Mouse (Mus musculus) hindbrain, embryonic 11.5 days (tissue): Measurements from ENCODE around the gene Ndufs1. TPM values are rescaled to one million over a fixed set of nuclear protein-coding genes. Genes with fewer than 3 reads are reported as not detected.

Experiments
- ATAC-seq: fragments of 200-750 bp; cut with Nextera tagmentation; 2 replicates; pipeline ENCODE4 v1.8.0; 2017; ENCODE audit warnings: mild to moderate bottlenecking, moderate TSS enrichment, moderate library complexity; ENCODE audit not compliant: low FRiP score
- DNase-seq: peaks from one replicate; pipeline ENCODE4 v3.0.0-alpha.2; 2015; ENCODE audit warnings: low spot score
- H3K27ac ChIP-seq: fragments of 300-500 bp; sonication (generic); 2 replicates; pipeline ENCODE4 v1.5.1; 2014; ENCODE audit warnings: mild to moderate bottlenecking, low read depth, low read length
- H3K27me3 ChIP-seq: fragments of 300-500 bp; sonication (generic); 2 replicates; pipeline ENCODE4 v1.6.1; 2014; ENCODE audit warnings: mild to moderate bottlenecking, low read length, moderate library complexity, mixed read lengths; ENCODE audit not compliant: control insufficient read depth, insufficient read depth
- H3K36me3 ChIP-seq: fragments of 300-500 bp; sonication (generic); 2 replicates; pipeline ENCODE4 v1.6.1; 2014; ENCODE audit warnings: mild to moderate bottlenecking, low read length, moderate library complexity, mixed read lengths; ENCODE audit not compliant: control insufficient read depth, insufficient read depth
- H3K4me1 ChIP-seq: fragments of 300-500 bp; sonication (generic); replicated peaks from 2 replicates; pipeline ENCODE4 v1.6.1; 2014; ENCODE audit warnings: low read length, mixed read lengths; ENCODE audit not compliant: control insufficient read depth, insufficient read depth
- H3K4me2 ChIP-seq: fragments of 300-500 bp; sonication (generic); replicated peaks from 2 replicates; pipeline ENCODE4 v1.6.1; 2014; ENCODE audit warnings: mild to moderate bottlenecking, low read depth, low read length
- H3K4me3 ChIP-seq: fragments of 300-500 bp; sonication (generic); 2 replicates; pipeline ENCODE4 v1.5.1; 2014; ENCODE audit warnings: low read depth, low read length
- H3K9ac ChIP-seq: fragments of 300-500 bp; sonication (generic); 2 replicates; pipeline ENCODE4 v1.6.1; 2014; ENCODE audit warnings: low read depth, low read length
- H3K9me3 ChIP-seq: fragments of 300-500 bp; sonication (generic); 2 replicates; pipeline ENCODE4 v1.6.1; 2016; ENCODE audit warnings: low read length; ENCODE audit not compliant: control insufficient read depth
- WGBS: fragments of 180-500 bp; shearing (Covaris S2); extraction: QIAGEN DNeasy Blood & Tissue Kit; methylation state at CpG from one replicate; pipeline ENCODE4 v1.1.7; 2014; 5-methylcytosine and 5-hydroxymethylcytosine counted together
- polyA plus RNA-seq: library from polyadenylated mRNA; unstranded; fragments of >200 nt; fragmentation: Nextera tagmentation; extraction: Ambion mirVana; gene quantifications from 2 replicates; pipeline ENCODE4 v1.2.1, GENCODE M21; 2014

Ndufs1 gene
- 135 and 158 TPM in 2 replicates for polyA plus RNA-seq

DNA sequence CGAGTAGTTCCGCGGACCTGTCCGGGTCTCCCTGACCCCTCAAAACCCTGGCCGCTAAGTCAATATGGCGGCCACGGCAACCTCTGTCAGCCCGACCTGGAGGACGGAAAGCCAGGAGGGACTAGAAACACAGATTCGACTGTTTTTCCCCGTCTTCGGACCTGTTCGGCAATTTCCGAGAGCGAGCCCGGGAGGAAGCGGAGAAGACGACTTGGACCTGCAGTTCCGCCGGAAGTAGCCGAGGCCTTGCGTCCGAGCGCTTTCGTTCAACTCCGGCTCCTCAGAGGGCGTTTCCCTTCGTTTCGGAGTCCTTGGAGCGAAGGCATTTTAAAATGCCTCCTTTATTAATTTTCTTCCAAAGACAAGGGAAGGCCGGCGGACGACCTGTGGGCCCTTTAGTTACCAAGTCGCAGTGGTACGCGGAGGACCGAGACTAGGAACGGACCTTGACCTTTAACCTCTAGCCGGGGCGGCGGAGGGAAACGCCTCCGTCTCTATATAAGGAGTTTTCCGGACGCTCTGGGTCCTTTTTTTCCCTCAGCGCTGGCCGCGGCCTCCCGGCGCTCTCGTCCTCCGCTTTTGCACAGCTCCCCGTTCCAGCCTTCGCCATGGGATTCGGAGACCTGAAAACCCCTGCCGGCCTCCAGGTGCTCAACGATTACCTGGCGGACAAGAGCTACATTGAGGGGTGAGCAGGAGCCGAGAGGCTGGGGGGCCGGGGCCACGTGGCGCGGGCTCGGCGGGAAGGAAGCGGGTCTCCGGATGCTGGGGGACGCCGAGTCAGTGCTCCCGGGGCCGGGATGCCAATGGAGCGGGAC, at the start of gene Ndufs1, which contains the start of gene Eef1b2:
Gene Ndufs1, minus strand, starts transcription at position 230 of the 818 bp plus-strand sequence.
Gene Eef1b2, plus strand, starts transcription at position 222 of the 818 bp plus-strand sequence.
- Histone ChIP-seq H3K4me1 (no peaks in the 10 kb centered on the region; the same call in 1 of the 2 replicates), H3K27ac (peak within 1 kb of the TSS; percentile 75), H3K9ac (peak within 1 kb of the TSS; percentile 83), H3K4me2 (peak within 1 kb of the TSS; percentile 78), H3K27me3 (no peaks in the 10 kb centered on the region), H3K36me3 (no peaks in the 10 kb centered on the region), H3K9me3 (no peaks in the 10 kb centered on the region), H3K4me3 (peak within 1 kb of the TSS; percentile 83)
- peak; percentile 92 for ATAC-seq
- WGBS: under 1% methylated on average over 72 of the region's 72 CpGs
- peak; percentile 96 for DNase-seq

DNA sequence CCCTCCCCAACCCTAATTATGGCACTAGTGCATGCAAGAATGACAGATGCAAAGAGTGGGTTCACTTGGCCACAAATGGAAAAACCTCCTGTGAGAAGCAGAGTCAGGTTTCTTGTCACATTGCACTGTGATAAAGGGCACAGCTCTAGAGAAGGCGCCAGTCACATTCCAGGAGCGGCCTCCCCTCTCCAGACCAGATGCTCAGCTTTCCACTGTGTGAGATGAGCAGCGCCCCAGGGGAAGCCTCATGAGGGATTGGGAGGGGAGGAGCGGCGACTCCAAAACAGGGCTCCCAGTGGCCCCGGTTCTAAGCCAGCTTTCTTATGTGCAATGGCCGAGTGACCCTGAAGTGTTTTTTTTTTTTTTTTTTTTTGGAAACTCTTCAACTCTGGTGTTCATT, 49.3 kb upstream of the Ndufs1 start:
- Histone ChIP-seq H3K4me2 (no peak overlapping the region), H3K9me3 (no peaks in the 10 kb centered on the region), H3K9ac (no peak overlapping the region), H3K4me3 (no peak overlapping the region), H3K4me1 (no peaks in the 10 kb centered on the region), H3K27ac (no peak overlapping the region), H3K36me3 (no peaks in the 10 kb centered on the region), H3K27me3 (no peaks in the 10 kb centered on the region)
- 4% methylated on average over 7 of the region's 7 CpGs for WGBS
- peak; percentile 34 for DNase-seq
- ATAC-seq: no peak

- Histone ChIP-seq H3K9ac (no peak overlapping the region), H3K4me2 (no peak overlapping the region), H3K36me3 (no peaks in the 10 kb centered on the region), H3K9me3 (no peaks in the 10 kb centered on the region), H3K27ac (no peak overlapping the region), H3K27me3 (no peaks in the 10 kb centered on the region), H3K4me1 (no peaks in the 10 kb centered on the region), H3K4me3 (no peak overlapping the region)
- WGBS: 84% methylated on average over 4 of the region's 4 CpGs
- DNase-seq: no peak
- no peak for ATAC-seq
Observed at GRCm38 (mm10) chr1:63225009-63225408, 48.4 kb upstream of the Ndufs1 start.

GRCm38 (mm10) chr1:63219277-63219676, 42.6 kb upstream of the Ndufs1 start:
- H3K9ac ChIP-seq: no peak overlapping the region
- no peak overlapping the region for H3K4me3 ChIP-seq
- H3K4me2 ChIP-seq: no peak overlapping the region
- no peaks in the 10 kb centered on the region for H3K4me1 ChIP-seq
- DNase-seq (no peak), ATAC-seq (no peak)
- H3K27ac ChIP-seq: no peak overlapping the region
- H3K9me3 ChIP-seq: no peaks in the 10 kb centered on the region
- H3K27me3 ChIP-seq: no peaks in the 10 kb centered on the region
- no peaks in the 10 kb centered on the region for H3K36me3 ChIP-seq
- 95% methylated on average over 4 of the region's 4 CpGs for WGBS

DNA sequence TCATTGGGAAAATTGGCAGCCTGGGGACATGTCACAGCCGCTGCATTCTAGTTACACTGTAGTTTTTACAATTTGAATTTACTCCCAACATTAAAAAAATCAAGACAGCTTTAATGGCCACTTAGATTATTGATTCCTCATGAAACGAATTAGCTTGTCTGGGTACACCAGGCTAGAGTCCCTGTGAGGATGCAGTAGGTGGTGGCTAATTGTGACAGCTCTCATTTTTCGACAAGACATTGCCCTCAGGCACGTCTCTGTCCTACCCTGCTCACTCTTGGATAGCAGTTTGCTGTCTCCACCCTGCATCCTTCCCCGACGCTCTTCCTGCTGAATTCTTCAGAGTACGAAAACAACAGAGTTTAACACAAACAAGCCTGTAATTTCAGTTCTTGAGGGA, 38.0 kb upstream of the Ndufs1 start:
- Histone ChIP-seq H3K4me3 (no peak overlapping the region), H3K27me3 (no peaks in the 10 kb centered on the region), H3K4me1 (no peaks in the 10 kb centered on the region; the same call in 1 of the 2 replicates), H3K36me3 (no peaks in the 10 kb centered on the region), H3K9me3 (no peaks in the 10 kb centered on the region), H3K9ac (no peak overlapping the region), H3K27ac (no peak overlapping the region), H3K4me2 (no peak overlapping the region)
- DNase-seq: no peak
- 52% methylated on average over 7 of the region's 7 CpGs for WGBS
- ATAC-seq: no peak

DNA sequence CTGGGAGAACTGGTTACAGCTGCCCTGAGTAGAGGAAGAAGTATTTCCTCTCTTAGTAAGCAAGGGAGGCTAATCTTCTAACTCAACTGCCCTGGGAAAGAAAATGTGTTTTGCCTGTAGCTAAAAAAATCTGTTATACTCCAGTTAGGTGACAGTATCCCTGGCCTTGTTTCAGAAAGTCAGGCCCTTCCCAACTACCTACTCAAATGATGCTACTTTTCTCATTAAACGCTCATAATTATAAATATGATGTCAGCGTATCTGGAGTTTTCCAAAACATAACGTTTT, 37.6 kb upstream of the Ndufs1 start, which contains the start of gene Gpr1:
Gene Gpr1, minus strand, starts transcription at position 273 of the 288 bp plus-strand sequence.
- no peaks in the 10 kb centered on the region; the same call in 1 of the 2 replicates for H3K4me1 ChIP-seq
- H3K27me3 ChIP-seq: no peaks in the 10 kb centered on the region
- H3K27ac ChIP-seq: peak within 1 kb of the TSS; percentile 8; the same call in 1 of the 2 replicates
- no peaks in the 10 kb centered on the region for H3K9me3 ChIP-seq
- ATAC-seq: no peak
- H3K4me2 ChIP-seq: peak within 1 kb of the TSS; percentile 24
- WGBS: 30% methylated on average over 3 of the region's 3 CpGs
- H3K9ac ChIP-seq: peak within 1 kb of the TSS; percentile 42; the same call in 1 of the 2 replicates
- H3K36me3 ChIP-seq: no peaks in the 10 kb centered on the region
- DNase-seq: no peak
- no peak within 1 kb of the TSS for H3K4me3 ChIP-seq

DNA sequence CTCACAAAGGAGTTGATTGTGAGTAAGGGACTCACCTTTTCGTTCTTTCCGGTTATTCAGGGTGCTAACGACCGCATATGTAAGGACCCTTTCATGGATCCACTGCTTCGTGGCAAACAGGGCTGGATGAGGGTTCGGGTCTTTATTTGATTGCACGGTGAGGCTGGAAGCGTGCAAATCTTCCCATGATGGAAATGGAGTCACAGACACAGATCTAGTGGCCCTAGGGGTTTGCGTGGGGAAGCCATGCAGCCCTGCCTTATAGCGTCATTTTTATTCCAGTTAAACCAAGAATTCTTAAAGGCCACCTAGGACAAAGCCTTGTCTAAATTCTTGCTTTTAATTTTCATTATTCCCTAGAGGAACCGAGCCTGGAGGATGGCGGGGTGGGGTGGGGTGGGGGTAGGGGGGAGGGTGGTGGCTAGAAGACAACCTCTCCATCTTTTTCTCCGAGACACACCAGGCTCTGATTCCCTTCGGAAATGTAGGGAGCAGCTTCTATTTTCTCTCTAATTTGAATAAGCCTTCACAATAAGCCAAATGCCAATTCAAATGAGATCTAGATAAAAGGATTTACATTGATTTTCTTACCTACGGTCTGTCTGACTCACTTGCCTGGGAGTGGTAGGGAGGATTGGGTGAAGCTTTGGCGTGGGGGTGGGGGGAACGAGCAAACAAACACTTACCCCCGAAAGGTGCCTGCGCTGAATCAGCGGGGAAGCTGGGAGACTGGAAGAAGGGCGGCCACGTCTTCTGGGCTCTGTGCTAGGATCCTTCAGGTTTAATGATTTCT, 37.0 kb upstream of the Ndufs1 start:
- Histone ChIP-seq H3K27me3 (no peaks in the 10 kb centered on the region), H3K4me1 (no peaks in the 10 kb centered on the region; the same call in 1 of the 2 replicates), H3K4me2 (peak overlapping the region; percentile 24), H3K9ac (peak overlapping the region; percentile 42; the same call in 1 of the 2 replicates), H3K36me3 (no peaks in the 10 kb centered on the region), H3K4me3 (no peak overlapping the region), H3K27ac (peak overlapping the region; percentile 8; the same call in 1 of the 2 replicates), H3K9me3 (no peaks in the 10 kb centered on the region)
- peak; percentile 54 for ATAC-seq
- WGBS: 21% methylated on average over 22 of the region's 22 CpGs
- peak; percentile 41 for DNase-seq

DNA sequence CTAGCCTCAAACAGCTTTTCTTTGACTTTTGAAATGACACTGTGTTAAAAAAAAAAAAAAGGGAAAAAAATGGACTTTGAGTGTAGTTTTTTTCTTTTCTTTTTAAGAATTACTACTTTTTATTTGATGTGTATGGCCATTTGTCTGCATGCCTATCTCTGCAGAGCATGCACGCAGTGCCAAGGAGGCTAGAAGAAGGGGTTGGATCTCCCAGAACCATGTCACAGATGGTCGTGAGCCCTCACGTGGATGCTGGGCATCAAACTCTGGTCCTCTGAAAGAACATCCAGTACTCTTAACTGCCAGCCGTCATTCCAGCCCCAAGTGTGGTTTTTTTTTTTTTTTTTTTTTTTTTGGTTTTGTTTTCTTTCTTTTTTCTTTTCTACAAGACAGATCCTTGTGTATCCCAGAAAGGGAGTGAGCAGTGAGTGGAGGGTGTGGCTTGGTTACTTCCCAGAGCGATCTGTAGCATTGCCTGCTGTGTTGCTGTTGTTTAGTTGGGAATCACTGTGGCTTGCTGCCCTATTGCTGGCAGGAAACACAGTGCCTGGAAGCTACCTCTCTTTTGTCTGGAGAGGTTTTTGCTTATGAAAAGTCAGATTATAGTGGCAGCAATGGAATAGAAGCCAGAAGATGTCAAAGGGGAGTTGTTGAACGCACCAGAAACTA, 33.4 kb upstream of the Ndufs1 start:
- no peak for ATAC-seq

More for the DNA sequence above, 33.4 kb upstream of the Ndufs1 start:
- Histone ChIP-seq H3K9me3 (no peaks in the 10 kb centered on the region), H3K9ac (no peak overlapping the region), H3K4me2 (no peak overlapping the region), H3K36me3 (no peaks in the 10 kb centered on the region), H3K4me1 (no peaks in the 10 kb centered on the region; the same call in 1 of the 2 replicates), H3K27ac (no peak overlapping the region), H3K27me3 (no peaks in the 10 kb centered on the region), H3K4me3 (no peak overlapping the region)
- DNase-seq: no peak
- 21% methylated on average over 6 of the region's 6 CpGs for WGBS
